Mouse (Mus musculus) limb, embryonic 11.5 days (tissue): ENCODE measurements around the gene Kdm1a. TPM values are rescaled to one million over a fixed set of nuclear protein-coding genes. Genes with fewer than 3 reads are reported as not detected.

ENCODE experiments used
- ATAC-seq: fragments of 200-750 bp; cut with Nextera tagmentation; 2 replicates; pipeline ENCODE4 v1.8.0; 2017; ENCODE audit warnings: low read depth; ENCODE audit not compliant: insufficient number of reproducible peaks, low FRiP score, low TSS enrichment
- DNase-seq: peaks from one replicate; pipeline ENCODE4 v3.0.0-alpha.2; 2015; ENCODE audit warnings: low spot score
- H3K27ac ChIP-seq: fragments of 300-500 bp; sonication (generic); replicated peaks from 2 replicates; pipeline ENCODE4 v1.5.1; 2014; ENCODE audit warnings: low read depth, mild to moderate bottlenecking, low read length
- H3K27me3 ChIP-seq: fragments of 300-500 bp; sonication (generic); 2 replicates; pipeline ENCODE4 v1.6.1; 2014; ENCODE audit warnings: mild to moderate bottlenecking, low read length, mixed read lengths; ENCODE audit not compliant: control insufficient read depth, insufficient read depth
- H3K36me3 ChIP-seq: fragments of 300-500 bp; sonication (generic); 2 replicates; pipeline ENCODE4 v1.6.1; 2014; ENCODE audit warnings: mild to moderate bottlenecking, low read length, moderate library complexity, mixed read lengths; ENCODE audit not compliant: control insufficient read depth, insufficient read depth
- H3K4me1 ChIP-seq: fragments of 300-500 bp; sonication (generic); 2 replicates; pipeline ENCODE4 v1.6.1; 2014; ENCODE audit warnings: low read length, mixed read lengths; ENCODE audit not compliant: control insufficient read depth, insufficient read depth
- H3K4me2 ChIP-seq: fragments of 300-500 bp; sonication (generic); 2 replicates; pipeline ENCODE4 v1.6.1; 2014; ENCODE audit warnings: low read depth, mild to moderate bottlenecking, moderate library complexity; ENCODE audit not compliant: severe bottlenecking
- H3K4me3 ChIP-seq: fragments of 300-500 bp; sonication (generic); 2 replicates; pipeline ENCODE4 v1.5.1; 2014; ENCODE audit warnings: low read depth, low read length
- H3K9ac ChIP-seq: fragments of 300-500 bp; sonication (generic); 2 replicates; pipeline ENCODE4 v1.6.1; 2014; ENCODE audit warnings: mild to moderate bottlenecking, low read length
- H3K9me3 ChIP-seq: fragments of 300-500 bp; sonication (generic); 2 replicates; pipeline ENCODE4 v1.6.1; 2016; ENCODE audit warnings: low read length; ENCODE audit not compliant: control insufficient read depth
- WGBS: fragments of 180-500 bp; shearing (Covaris S2); extraction: QIAGEN DNeasy Blood & Tissue Kit; methylation state at CpG from one replicate; pipeline ENCODE4 v1.1.7; 2014; 5-methylcytosine and 5-hydroxymethylcytosine counted together
- polyA plus RNA-seq: library from polyadenylated mRNA; unstranded; fragments of >200 nt; fragmentation: Nextera tagmentation; extraction: Ambion mirVana; gene quantifications from 2 replicates; pipeline ENCODE4 v1.2.1, GENCODE M21; 2014

The Kdm1a gene
- polyA plus RNA-seq, 1 experiment from 2014 or later, result 75.3 TPM

- H3K4me2 ChIP-seq, result no peak overlapping the region
- WGBS, result 92% methylated on average over 3 of the region's 3 CpGs
- no peak for DNase-seq
- H3K9me3 ChIP-seq, result no peaks in the 10 kb centered on the region
- H3K4me3 ChIP-seq, result no peak overlapping the region
- H3K4me1 ChIP-seq, result no peaks in the 10 kb centered on the region
- H3K9ac ChIP-seq, result no peak overlapping the region
- no peak overlapping the region for H3K27ac ChIP-seq
- no peak for ATAC-seq
- H3K36me3 ChIP-seq, result peaks cover 30% of the 10 kb centered on the region; the same call in 1 of the 2 replicates
- H3K27me3 ChIP-seq, result no peaks in the 10 kb centered on the region
Measured at GRCm38 (mm10) chr4:136545151-136545550, 57.4 kb downstream of the Kdm1a start.

- H3K4me3 ChIP-seq, result no peak overlapping the region
- H3K27ac ChIP-seq, result no peak overlapping the region
- H3K36me3 ChIP-seq, result no peaks in the 10 kb centered on the region
- ATAC-seq, result no peak
- DNase-seq, result peak; percentile 64
- no peak overlapping the region for H3K4me2 ChIP-seq
- no peaks in the 10 kb centered on the region for H3K27me3 ChIP-seq
- H3K4me1 ChIP-seq, result no peaks in the 10 kb centered on the region
- 27% methylated on average over 4 of the region's 4 CpGs for WGBS
- H3K9ac ChIP-seq, result no peak overlapping the region
- no peaks in the 10 kb centered on the region for H3K9me3 ChIP-seq
Measured at GRCm38 (mm10) chr4:136526412-136526811, 76.1 kb downstream of the Kdm1a start.

- Histone ChIP-seq H3K9ac (no peak overlapping the region), H3K4me1 (no peaks in the 10 kb centered on the region), H3K4me3 (no peak overlapping the region), H3K4me2 (no peak overlapping the region), H3K27me3 (no peaks in the 10 kb centered on the region), H3K9me3 (no peaks in the 10 kb centered on the region), H3K36me3 (no peaks in the 10 kb centered on the region), H3K27ac (no peak overlapping the region)
- WGBS, result 84% methylated on average over 2 of the region's 2 CpGs
- DNase-seq, result no peak
- no peak for ATAC-seq
Measured at GRCm38 (mm10) chr4:136524309-136524708, 78.2 kb downstream of the Kdm1a start.

GRCm38 (mm10) chr4:136521898-136522297 lies 80.6 kb downstream of the Kdm1a start:
- no peaks in the 10 kb centered on the region for H3K27me3 ChIP-seq
- H3K9ac ChIP-seq, result no peak overlapping the region
- H3K36me3 ChIP-seq, result no peaks in the 10 kb centered on the region
- H3K4me1 ChIP-seq, result no peaks in the 10 kb centered on the region
- no peak overlapping the region for H3K27ac ChIP-seq
- no peak overlapping the region for H3K4me3 ChIP-seq
- H3K4me2 ChIP-seq, result no peak overlapping the region
- DNase-seq (no peak), ATAC-seq (no peak)
- 91% methylated on average over 5 of the region's 5 CpGs for WGBS
- H3K9me3 ChIP-seq, result no peaks in the 10 kb centered on the region

GRCm38 (mm10) chr4:136519866-136520265 lies 82.7 kb downstream of the Kdm1a start:
- H3K4me1 ChIP-seq, result no peaks in the 10 kb centered on the region
- no peaks in the 10 kb centered on the region for H3K9me3 ChIP-seq
- H3K4me3 ChIP-seq, result no peak overlapping the region
- H3K4me2 ChIP-seq, result no peak overlapping the region
- no peak overlapping the region for H3K27ac ChIP-seq
- DNase-seq (no peak), ATAC-seq (no peak)
- no peaks in the 10 kb centered on the region for H3K27me3 ChIP-seq
- H3K36me3 ChIP-seq, result no peaks in the 10 kb centered on the region
- H3K9ac ChIP-seq, result no peak overlapping the region

GRCm38 (mm10) chr4:136518576-136518975 lies 83.9 kb downstream of the Kdm1a start:
- H3K4me2 ChIP-seq, result no peak overlapping the region
- no peaks in the 10 kb centered on the region for H3K36me3 ChIP-seq
- ATAC-seq (no peak), DNase-seq (no peak)
- H3K9me3 ChIP-seq, result no peaks in the 10 kb centered on the region
- no peaks in the 10 kb centered on the region for H3K4me1 ChIP-seq
- H3K9ac ChIP-seq, result no peak overlapping the region
- H3K27ac ChIP-seq, result no peak overlapping the region
- 94% methylated on average over 2 of the region's 2 CpGs for WGBS
- H3K4me3 ChIP-seq, result no peak overlapping the region
- no peaks in the 10 kb centered on the region for H3K27me3 ChIP-seq

- DNase-seq (no peak), ATAC-seq (no peak)
- no peaks in the 10 kb centered on the region for H3K36me3 ChIP-seq
- no peaks in the 10 kb centered on the region for H3K9me3 ChIP-seq
- no peak overlapping the region for H3K9ac ChIP-seq
- H3K4me1 ChIP-seq, result 0 out of 2 replicates have a peak, but pooled peaks cover under 1% of the 10 kb centered on the region
- H3K27me3 ChIP-seq, result no peaks in the 10 kb centered on the region
- H3K4me3 ChIP-seq, result no peak overlapping the region
- WGBS, result 87% methylated on average over 2 of the region's 2 CpGs
- H3K4me2 ChIP-seq, result no peak overlapping the region
- no peak overlapping the region for H3K27ac ChIP-seq
Measured at GRCm38 (mm10) chr4:136518141-136518540, 84.4 kb downstream of the Kdm1a start.

GRCm38 (mm10) chr4:136512905-136513304 lies 89.6 kb downstream of the Kdm1a start:
- no peak for DNase-seq
- peaks cover 5% of the 10 kb centered on the region; the same call in 1 of the 2 replicates for H3K4me1 ChIP-seq
- H3K4me2 ChIP-seq, result no peak overlapping the region
- no peak overlapping the region for H3K4me3 ChIP-seq
- no peaks in the 10 kb centered on the region for H3K36me3 ChIP-seq
- H3K9me3 ChIP-seq, result no peaks in the 10 kb centered on the region
- no peak overlapping the region for H3K27ac ChIP-seq
- ATAC-seq, result no peak
- no peak overlapping the region for H3K9ac ChIP-seq
- no peaks in the 10 kb centered on the region for H3K27me3 ChIP-seq

- WGBS, result 65% methylated on average over 4 of the region's 4 CpGs
- peaks cover 5% of the 10 kb centered on the region; the same call in 1 of the 2 replicates for H3K4me1 ChIP-seq
- H3K27me3 ChIP-seq, result no peaks in the 10 kb centered on the region
- no peak overlapping the region for H3K27ac ChIP-seq
- no peak for ATAC-seq
- DNase-seq, result no peak
- H3K4me3 ChIP-seq, result no peak overlapping the region
- H3K9ac ChIP-seq, result no peak overlapping the region
- no peaks in the 10 kb centered on the region for H3K36me3 ChIP-seq
- H3K9me3 ChIP-seq, result no peaks in the 10 kb centered on the region
- H3K4me2 ChIP-seq, result no peak overlapping the region
Measured at GRCm38 (mm10) chr4:136511708-136512107, 90.8 kb downstream of the Kdm1a start.
